Comparison of ENCODE assay signal across 8 mouse cellular contexts in the genomic region with DNA sequence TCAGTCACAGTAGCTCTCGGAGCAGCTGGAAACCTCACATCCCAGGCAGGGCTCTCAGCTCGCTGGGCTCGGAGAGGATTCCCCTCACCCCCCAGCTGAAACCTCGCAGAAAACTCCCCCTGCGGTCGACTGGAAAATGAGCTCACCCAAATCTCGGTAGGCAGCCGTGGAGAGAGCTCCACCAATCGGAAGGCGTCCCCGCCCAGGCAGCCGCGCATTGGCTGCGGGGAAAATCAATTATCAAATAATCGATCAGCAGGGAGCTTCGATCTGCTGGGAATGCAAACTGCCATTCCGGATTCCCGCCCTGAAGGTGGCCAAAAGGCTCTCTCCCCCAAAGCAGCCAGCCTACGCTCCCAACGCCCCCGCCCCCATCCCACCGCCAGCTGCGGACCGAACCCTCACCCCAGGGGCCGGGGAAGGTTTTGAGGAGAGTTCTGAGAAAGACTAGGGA. TPM values are rescaled to one million over a fixed set of nuclear protein-coding genes. Genes with fewer than 3 reads are reported as not detected.
DNase-seq lines count a peak whose midpoint lies in the region; ATAC-seq and TF ChIP-seq lines count a peak whose summit lies in the region.

No protein-coding gene starts in this region.

- peak overlapping the region; percentile 98 for H3K27ac ChIP-seq in limb, embryonic 10.5 days
- H3K27ac ChIP-seq in midbrain, embryonic 12.5 days (replicated peaks) = peak overlapping the region; percentile 98
- peak overlapping the region; percentile 78 for H3K27ac ChIP-seq in small intestine, adult 2 months (ENCODE audit: insufficient read depth, low read depth, low read length)

- peak; percentile 42; the same call in 1 of the 2 replicates for TF ChIP-seq POLR2A in small intestine, adult 2 months (IDR thresholded peaks at IDR 0.05; ENCODE audit: low read depth, low read length)

- under 1% methylated on average over 25 of the region's 25 CpGs for WGBS in limb, embryonic 10.5 days
- under 1% methylated on average over 25 of the region's 25 CpGs for WGBS in midbrain, embryonic 12.5 days
- WGBS in small intestine, adult 2 months = 3% methylated on average over 25 of the region's 25 CpGs

- peaks cover 26% of the 10 kb centered on the region; the same call in 1 of the 2 replicates for H3K27me3 ChIP-seq in limb, embryonic 10.5 days (ENCODE audit: low read depth, poor library complexity, severe bottlenecking)
- peaks cover 22% of the 10 kb centered on the region for H3K27me3 ChIP-seq in midbrain, embryonic 12.5 days
- peaks cover 32% of the 10 kb centered on the region for H3K27me3 ChIP-seq in small intestine, adult 2 months (ENCODE audit: control insufficient read depth, insufficient read depth, low read length)

- H3K4me1 ChIP-seq in limb, embryonic 10.5 days = peaks cover 41% of the 10 kb centered on the region
- peaks cover 21% of the 10 kb centered on the region for H3K4me1 ChIP-seq in midbrain, embryonic 12.5 days
- H3K4me1 ChIP-seq in small intestine, adult 2 months (ENCODE audit: control insufficient read depth, insufficient read depth, insufficient read length, low read length) = no peaks in the 10 kb centered on the region; the same call in 1 of the 2 replicates

- H3K9ac ChIP-seq in midbrain, embryonic 12.5 days (replicated peaks) = peak overlapping the region; percentile 95

- TF ChIP-seq CTCF in small intestine, adult 2 months (IDR thresholded peaks at IDR 0.05; ENCODE audit: extremely low read depth, insufficient read length, insufficient replicate concordance, low read depth, low read length) = no peak

- ATAC-seq in granulocyte monocyte progenitor cell, adult 5-6 weeks (replicated peaks; ENCODE audit: poor library complexity, severe bottlenecking) = peak; percentile 66
- peak; percentile 79 for ATAC-seq in midbrain, embryonic 12.5 days (ENCODE audit: low FRiP score, low read depth)
- no peak for ATAC-seq in erythroid progenitor cell, adult 5-6 weeks (replicated peaks; ENCODE audit: low FRiP score, poor library complexity, severe bottlenecking)

- DNase-seq in adrenal gland, postnatal 10 days = peak; percentile 96
- DNase-seq in embryo, embryonic 9.5 days (ENCODE audit: extremely low spot score) = peak; percentile 95
- DNase-seq in kidney, adult 11 months = peak; percentile 87
- peak; percentile 92 for DNase-seq in limb, embryonic 10.5 days (ENCODE audit: low spot score)

- peak overlapping the region; percentile 72 for H3K4me3 ChIP-seq in limb, embryonic 10.5 days
- peak overlapping the region; percentile 69 for H3K4me3 ChIP-seq in midbrain, embryonic 12.5 days
- H3K4me3 ChIP-seq in small intestine, adult 2 months (ENCODE audit: low read depth, low read length) = peak overlapping the region; percentile 76

- peaks cover 7% of the 10 kb centered on the region; the same call in 1 of the 2 replicates for H3K36me3 ChIP-seq in limb, embryonic 10.5 days
- no peaks in the 10 kb centered on the region for H3K36me3 ChIP-seq in midbrain, embryonic 12.5 days
- H3K36me3 ChIP-seq in small intestine, adult 2 months (ENCODE audit: control insufficient read depth, insufficient read depth, low read length) = no peaks in the 10 kb centered on the region

- H3K4me2 ChIP-seq in midbrain, embryonic 12.5 days (replicated peaks) = peak overlapping the region; percentile 91

- H3K9me3 ChIP-seq in limb, embryonic 10.5 days (replicated peaks) = no peaks in the 10 kb centered on the region
- no peaks in the 10 kb centered on the region for H3K9me3 ChIP-seq in midbrain, embryonic 12.5 days

RNA-seq across cellular contexts. Expression of a gene that starts 1.6 kb away (rescaled TPM):
- total RNA-seq in adrenal gland, postnatal 10 days (2021) = 10 to 100 TPM; 42.5 to 47.2 TPM
- total RNA-seq in granulocyte monocyte progenitor cell, adult 5-6 weeks (2014; fragmentation: Nextera tagmentation) = 12.6 and 24.4 TPM in 2 replicates
- total RNA-seq in granulocyte monocyte progenitor cell, adult 5-6 weeks (2017) = 15.4 and 17.6 TPM in 2 replicates
- polyA plus RNA-seq in limb, embryonic 10.5 days (2016; fragmentation: Nextera tagmentation; extraction: Ambion mirVana) = 109 and 119 TPM in 2 replicates
- 40.5 and 44.8 TPM in 2 replicates for polyA plus RNA-seq in midbrain, embryonic 12.5 days (2016; fragmentation: Nextera tagmentation; extraction: Ambion mirVana)
- polyA plus RNA-seq in small intestine, adult 2 months (2012; rRNA removed) = 3.4 and 4.0 TPM in 2 replicates
- 6.1 and 8.0 TPM in 2 replicates for total RNA-seq in erythroid progenitor cell, adult 5-6 weeks (2015; ENCODE audit: low replicate concordance)
- total RNA-seq in erythroid progenitor cell, adult 5-6 weeks (2017; ENCODE audit: low replicate concordance) = 1.8 and 3.5 TPM in 2 replicates
